Mouse (Mus musculus) ovary, adult 18-20 months (tissue): ENCODE results near the gene Rmdn3.
A peak's percentile ranks its signal among the peaks of the same experiment; 100 is the strongest.

ENCODE experiments used
- DNase-seq: peaks from one replicate; pipeline ENCODE4 v3.0.0; 2022; ENCODE audit warnings: low spot score, mixed read lengths

The Rmdn3 gene

GRCm38 (mm10) chr2:119167866-119168256 is 11.0 kb upstream of the Rmdn3 start:
- DNase-seq: no peak

- peak; percentile 29 for DNase-seq
Measured at GRCm38 (mm10) chr2:119166901-119167865, 10.3 kb upstream of the Rmdn3 start, which contains the start of gene Gchfr. Gene Gchfr, plus strand, starts transcription at chr2:119167773.

GRCm38 (mm10) chr2:119165401-119165800 is 8.6 kb upstream of the Rmdn3 start:
- DNase-seq: no peak

GRCm38 (mm10) chr2:119163999-119164398 is 7.2 kb upstream of the Rmdn3 start:
- no peak for DNase-seq

- DNase-seq: no peak
Measured at GRCm38 (mm10) chr2:119163135-119163534, 6.3 kb upstream of the Rmdn3 start.

- DNase-seq: no peak
Measured at GRCm38 (mm10) chr2:119161247-119161646, 4.4 kb upstream of the Rmdn3 start.

GRCm38 (mm10) chr2:119157836-119158235 is 1.0 kb upstream of the Rmdn3 start:
- DNase-seq: no peak

- no peak for DNase-seq
Measured at GRCm38 (mm10) chr2:119156081-119156680, 653 bp downstream of the Rmdn3 start.

- DNase-seq: no peak
Measured at GRCm38 (mm10) chr2:119155388-119155787, 1.4 kb downstream of the Rmdn3 start.

- no peak for DNase-seq
Measured at GRCm38 (mm10) chr2:119154683-119155082, 2.2 kb downstream of the Rmdn3 start.

- DNase-seq: no peak
Measured at GRCm38 (mm10) chr2:119152255-119152654, 4.6 kb downstream of the Rmdn3 start.

- no peak for DNase-seq
Measured at GRCm38 (mm10) chr2:119147775-119148174, 9.1 kb downstream of the Rmdn3 start.

GRCm38 (mm10) chr2:119147160-119147678 is 9.6 kb downstream of the Rmdn3 start:
- DNase-seq: no peak

- no peak for DNase-seq
Measured at GRCm38 (mm10) chr2:119146435-119146834, 10.4 kb downstream of the Rmdn3 start.

- no peak for DNase-seq
Measured at GRCm38 (mm10) chr2:119145199-119145598, 11.6 kb downstream of the Rmdn3 start.

- no peak for DNase-seq
Measured at GRCm38 (mm10) chr2:119136346-119136898, 20.4 kb downstream of the Rmdn3 start.

- no peak for DNase-seq
Measured at GRCm38 (mm10) chr2:119113121-119113925, 43.5 kb downstream of the Rmdn3 start.

- peak; percentile 64 for DNase-seq
Measured at GRCm38 (mm10) chr2:119112438-119113112, 44.3 kb downstream of the Rmdn3 start, which contains the start of gene Rad51. Gene Rad51, plus strand, starts transcription at chr2:119112793.

GRCm38 (mm10) chr2:119111060-119111459 is 45.8 kb downstream of the Rmdn3 start:
- no peak for DNase-seq

GRCm38 (mm10) chr2:119108554-119108953 is 48.3 kb downstream of the Rmdn3 start:
- peak; percentile 10 for DNase-seq

- no peak for DNase-seq
Measured at GRCm38 (mm10) chr2:119106583-119106982, 50.3 kb downstream of the Rmdn3 start.
